Mouse (Mus musculus): ENCODE results near the gene Gm49394.

Gene Gm49394

DNA sequence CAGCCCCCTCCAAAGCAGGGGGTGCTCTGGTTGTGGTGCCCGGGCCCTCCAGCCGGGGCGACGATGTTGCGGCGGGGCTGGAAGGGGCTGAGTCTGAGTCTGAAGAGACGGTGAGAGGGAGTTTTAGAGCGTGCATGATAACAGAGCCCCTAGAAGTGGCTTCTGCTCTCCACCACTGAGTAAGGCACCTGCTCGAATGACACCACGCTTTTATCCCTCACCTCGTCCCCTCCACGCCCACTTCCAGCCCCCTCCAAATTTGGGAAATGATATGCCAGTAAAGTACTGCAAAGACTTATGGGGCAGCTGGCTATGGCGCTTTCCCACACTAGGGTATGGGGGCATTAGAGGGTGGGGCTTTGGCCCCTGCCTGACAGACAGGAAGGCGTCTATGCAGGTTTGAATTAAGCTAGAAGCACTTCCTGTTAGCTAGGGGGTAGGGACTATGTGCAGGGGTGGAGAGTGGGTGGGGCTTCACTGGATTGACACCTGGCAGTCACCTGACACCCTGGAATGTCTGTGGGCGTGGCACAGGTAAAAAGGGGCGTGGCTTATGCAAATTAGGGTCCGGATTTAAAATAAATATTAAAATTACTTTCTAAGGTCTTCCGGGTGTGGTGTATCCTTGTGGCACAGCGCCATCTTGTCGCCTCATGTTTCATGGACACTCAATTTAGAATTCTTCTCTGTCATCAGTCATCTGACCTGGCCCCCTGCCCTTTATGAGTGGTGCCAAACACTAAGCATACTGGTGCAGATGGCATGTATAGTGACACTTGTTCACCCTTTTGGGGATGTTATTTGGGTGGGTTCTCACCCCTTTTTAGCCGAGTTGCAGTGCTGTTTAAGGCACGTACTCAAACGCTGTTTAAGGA lies at the start of gene Gm49394:
Gm49394 (minus strand) TSS at position 192 of the 875 bp plus-strand sequence.
- DNase-seq (ENCODE audit: low spot score), result peak; percentile 17

GRCm38 (mm10) chr7:142714783-142715498 lies 45.2 kb upstream of the Gm49394 start:
- DNase-seq (ENCODE audit: low spot score), result peak; percentile 84

DNA sequence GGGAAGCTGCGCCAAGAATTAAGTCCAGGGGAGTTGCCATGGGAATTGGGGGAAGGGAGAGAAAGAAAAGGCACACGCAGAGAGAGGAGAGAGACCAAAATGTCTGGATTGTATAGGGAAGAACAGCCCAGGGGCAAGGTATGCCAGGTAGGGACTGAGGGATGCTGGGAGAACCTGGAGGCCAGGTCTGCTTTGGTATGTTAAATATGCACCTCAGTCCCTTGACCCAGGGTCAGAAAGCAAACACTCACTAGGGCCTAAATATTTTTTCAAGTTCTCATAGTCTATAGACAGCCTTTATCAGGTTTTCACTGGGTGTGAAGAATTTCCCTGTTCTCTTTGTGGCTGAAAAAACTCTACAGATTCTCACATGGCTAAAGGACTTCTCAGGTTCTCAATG lies 37.1 kb upstream of the Gm49394 start:
- DNase-seq (ENCODE audit: low spot score), result no peak

DNA sequence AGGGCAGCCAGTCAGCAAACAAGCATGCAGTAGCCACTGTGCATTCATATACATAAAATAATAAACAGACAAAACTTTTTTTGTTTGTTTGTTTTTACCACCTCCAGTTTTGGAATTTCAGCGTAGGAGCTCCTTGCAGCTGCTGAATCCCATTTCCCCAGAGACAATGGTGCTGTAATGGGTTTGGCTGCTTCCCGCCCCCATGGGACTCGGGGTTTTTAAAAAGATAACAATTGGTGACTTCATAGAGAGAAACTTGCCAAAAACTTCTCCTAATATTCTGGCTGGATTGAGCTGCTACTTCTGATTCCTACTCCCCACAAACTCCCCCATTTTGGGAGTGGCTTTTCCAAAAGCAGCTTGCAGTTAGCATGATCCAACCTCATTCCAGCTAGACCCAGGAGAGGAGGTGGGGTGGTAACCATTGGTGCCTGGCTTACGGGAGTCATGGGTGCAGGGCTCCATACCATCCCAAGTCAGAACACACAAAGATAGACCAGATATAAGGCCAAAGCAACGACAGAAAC lies 29.7 kb upstream of the Gm49394 start:
- no peak for DNase-seq (ENCODE audit: low spot score)

DNA sequence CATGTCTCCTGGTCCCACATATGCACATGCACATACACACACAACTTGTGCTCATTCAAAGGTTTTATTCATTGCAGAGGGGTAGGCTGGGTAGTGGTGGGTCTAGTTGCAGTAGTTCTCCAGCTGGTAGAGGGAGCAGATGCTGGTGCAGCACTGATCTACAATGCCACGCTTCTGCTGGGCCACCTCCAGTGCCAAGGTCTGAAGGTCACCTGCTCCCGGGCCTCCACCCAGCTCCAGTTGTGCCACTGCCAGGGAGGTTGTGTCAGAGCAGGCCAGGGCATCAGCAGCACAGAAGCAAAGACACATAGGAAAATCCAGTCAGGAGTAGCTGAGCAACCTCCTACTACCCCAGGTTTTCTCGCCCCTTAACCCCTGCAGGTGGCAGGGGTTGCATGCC lies 8.9 kb upstream of the Gm49394 start:
- no peak for DNase-seq (ENCODE audit: low spot score)

DNA sequence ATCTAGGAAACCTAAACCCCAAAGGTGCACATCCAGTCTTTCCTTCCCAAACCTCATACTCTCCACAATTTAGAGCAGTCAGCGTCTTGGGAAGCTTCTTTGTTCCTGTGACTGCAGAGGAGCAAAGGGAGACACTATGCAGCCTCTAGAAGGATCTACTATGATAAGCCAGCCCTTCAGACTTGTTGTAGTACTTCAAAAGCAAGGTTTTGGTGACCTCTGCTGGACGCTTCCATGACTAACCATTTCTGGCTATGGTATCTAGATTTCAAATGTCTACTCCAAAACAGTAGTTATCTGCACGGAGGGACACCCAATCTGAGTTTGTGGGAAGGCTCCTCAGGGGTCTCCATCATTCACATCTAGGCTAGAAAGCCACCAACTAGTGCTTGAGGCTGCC lies 5.9 kb upstream of the Gm49394 start:
- DNase-seq (ENCODE audit: low spot score), result peak; percentile 88

DNA sequence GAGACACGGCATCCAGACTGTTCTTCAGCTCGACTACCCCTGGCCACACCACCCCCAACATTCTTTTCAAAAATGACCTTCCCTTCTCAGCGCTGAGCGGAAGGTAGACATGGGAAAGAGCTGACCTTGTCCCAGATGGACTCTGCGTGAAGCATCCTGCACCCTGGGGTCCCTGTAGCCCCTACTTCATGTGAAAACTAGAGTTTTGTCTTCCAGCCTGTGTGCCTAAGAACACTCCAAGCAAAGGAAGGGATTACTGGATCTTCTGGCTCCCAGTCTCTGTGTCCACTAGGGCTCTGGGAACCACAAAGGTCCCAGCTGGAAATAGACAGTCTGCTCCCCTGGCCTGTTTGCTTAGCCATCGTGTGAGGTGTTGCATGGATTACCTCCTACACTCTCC lies 5.4 kb upstream of the Gm49394 start:
- no peak for DNase-seq (ENCODE audit: low spot score)

DNA sequence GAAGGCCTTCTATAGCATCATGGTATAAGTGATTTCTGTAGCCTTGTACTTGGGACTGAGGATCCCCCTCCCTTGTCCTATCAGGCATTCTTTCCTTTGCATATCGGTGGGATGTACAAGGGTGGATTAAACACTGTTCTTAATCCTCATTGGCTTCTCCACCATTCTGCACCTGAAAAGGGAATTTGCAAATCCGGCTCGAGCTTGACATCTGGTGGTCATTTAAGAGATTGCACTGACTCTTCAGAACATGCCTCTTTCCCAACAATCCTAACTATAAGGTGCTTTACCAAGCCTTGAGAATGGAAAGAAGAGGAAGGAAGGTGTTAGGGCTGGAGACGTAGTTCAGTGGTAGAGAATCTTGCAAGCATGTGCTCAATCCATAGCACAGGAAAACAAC lies 2.4 kb upstream of the Gm49394 start:
- DNase-seq (ENCODE audit: low spot score), result peak; percentile 81

DNA sequence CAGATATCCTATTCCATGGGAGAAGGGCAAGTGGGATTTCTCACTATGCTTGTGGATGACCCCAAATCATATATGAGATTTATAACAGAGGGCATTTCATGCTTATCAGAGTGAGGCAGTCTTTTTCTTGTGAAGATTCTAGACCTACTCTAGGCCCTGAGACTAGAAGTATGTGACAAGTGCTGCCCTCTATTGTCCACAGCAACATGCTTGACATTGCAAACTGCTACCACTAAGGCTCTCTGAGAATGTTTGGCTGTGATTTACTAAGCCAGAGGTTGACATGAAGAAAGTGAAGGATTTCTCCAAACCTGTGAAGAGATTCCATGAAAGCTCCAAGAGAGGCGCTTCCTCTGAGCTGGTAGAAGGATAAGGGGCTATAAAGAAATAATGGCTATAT lies 1.3 kb upstream of the Gm49394 start:
- DNase-seq (ENCODE audit: low spot score), result no peak

DNA sequence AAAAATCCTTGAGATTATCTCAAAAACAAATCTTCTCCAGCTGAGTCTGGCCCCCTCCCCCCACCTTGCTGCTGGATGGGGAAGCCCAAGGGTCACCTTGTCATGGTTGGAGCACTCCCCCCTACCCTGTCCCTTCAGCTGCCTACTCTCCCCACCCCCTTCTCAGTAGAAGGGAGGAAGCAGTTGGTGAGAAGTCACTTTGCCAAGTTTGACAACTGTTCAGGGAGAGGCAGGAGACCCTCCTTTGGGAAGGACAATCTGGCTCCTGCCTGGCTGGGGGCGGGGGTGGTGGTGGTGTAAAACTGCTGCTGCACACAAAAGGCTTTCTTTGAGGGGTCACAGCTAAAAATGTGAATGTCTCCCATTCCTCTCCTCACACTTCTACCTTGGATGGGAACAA lies 1.4 kb downstream of the Gm49394 start:
- no peak for DNase-seq (ENCODE audit: low spot score)

DNA sequence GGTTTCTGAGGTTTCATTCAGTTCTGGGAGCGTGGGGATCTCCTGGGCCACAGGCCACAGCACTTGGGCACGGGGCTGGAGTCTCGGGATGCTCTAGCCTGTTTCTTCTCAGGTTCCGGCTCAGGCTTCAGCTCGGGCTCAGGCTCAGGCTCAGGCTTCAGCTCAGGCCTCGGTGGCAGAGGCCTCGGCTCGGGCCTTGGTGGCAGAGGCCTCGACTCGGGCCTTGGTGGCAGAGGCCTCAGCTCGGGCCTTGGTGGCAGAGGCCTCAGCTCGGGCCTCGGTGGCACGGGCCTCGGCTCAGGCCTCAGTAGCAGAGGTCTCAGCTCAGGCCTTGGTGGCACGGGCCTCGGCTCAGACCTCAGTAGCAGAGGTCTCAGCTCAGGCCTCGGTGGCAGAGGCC lies 2.2 kb downstream of the Gm49394 start:
- no peak for DNase-seq (ENCODE audit: low spot score)

DNA sequence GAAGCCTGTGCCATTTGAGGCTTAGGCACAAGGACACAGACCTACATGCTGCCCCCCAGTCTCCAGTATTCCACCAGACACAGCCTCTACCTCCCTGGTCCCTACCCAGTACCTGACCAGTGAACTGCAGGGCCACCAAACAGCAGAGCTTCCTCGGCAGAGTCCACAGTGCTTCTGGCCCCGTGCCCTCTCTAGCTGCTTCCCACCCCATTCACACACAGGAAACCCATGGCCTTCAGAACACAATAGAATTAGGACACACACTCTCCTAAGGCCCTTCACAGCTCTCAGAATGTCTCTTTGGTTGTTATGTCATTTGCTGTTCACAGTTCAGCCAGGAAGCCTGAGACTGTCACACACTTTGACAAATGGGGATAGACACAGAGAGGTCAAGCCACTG lies 3.1 kb downstream of the Gm49394 start, which contains the start of gene Igf2:
Igf2 (minus strand) TSS at position 158 of the 400 bp plus-strand sequence.
- no peak for DNase-seq (ENCODE audit: low spot score)

GRCm38 (mm10) chr7:142666109-142666508 lies 3.6 kb downstream of the Gm49394 start:
- no peak for DNase-seq (ENCODE audit: low spot score)

- DNase-seq (ENCODE audit: low spot score), result no peak
Observed at GRCm38 (mm10) chr7:142665364-142665763, 4.4 kb downstream of the Gm49394 start.

GRCm38 (mm10) chr7:142664465-142665029 lies 5.2 kb downstream of the Gm49394 start:
- DNase-seq (ENCODE audit: low spot score), result peak; percentile 36

- no peak for DNase-seq (ENCODE audit: low spot score)
Observed at GRCm38 (mm10) chr7:142663931-142664421, 5.8 kb downstream of the Gm49394 start.

DNA sequence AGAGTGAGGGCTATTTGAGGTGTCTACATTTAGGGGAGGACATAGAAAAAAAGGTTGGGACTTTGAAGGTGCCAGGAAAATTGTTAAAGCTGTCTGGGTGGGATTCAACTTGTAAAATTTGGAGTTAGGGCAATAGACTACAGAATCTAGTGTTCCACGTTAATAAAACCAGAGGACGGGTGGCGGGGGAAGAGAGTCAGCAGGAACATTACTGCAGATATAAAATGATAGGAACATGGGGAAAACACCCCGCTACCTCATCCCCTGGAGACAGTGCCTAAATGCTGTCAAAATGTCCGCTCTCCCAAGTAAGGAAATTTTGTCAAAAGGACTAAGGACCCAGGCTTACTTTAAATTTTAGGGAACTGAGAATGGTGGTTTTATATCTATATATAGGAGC lies 6.6 kb downstream of the Gm49394 start:
- DNase-seq (ENCODE audit: low spot score), result no peak

GRCm38 (mm10) chr7:142661811-142662210 lies 7.9 kb downstream of the Gm49394 start:
- DNase-seq (ENCODE audit: low spot score), result peak; percentile 26

- peak; percentile 52 for DNase-seq (ENCODE audit: low spot score)
Observed at GRCm38 (mm10) chr7:142661046-142661445, 8.7 kb downstream of the Gm49394 start.

GRCm38 (mm10) chr7:142660651-142660945 lies 9.1 kb downstream of the Gm49394 start:
- DNase-seq (ENCODE audit: low spot score), result no peak

DNA sequence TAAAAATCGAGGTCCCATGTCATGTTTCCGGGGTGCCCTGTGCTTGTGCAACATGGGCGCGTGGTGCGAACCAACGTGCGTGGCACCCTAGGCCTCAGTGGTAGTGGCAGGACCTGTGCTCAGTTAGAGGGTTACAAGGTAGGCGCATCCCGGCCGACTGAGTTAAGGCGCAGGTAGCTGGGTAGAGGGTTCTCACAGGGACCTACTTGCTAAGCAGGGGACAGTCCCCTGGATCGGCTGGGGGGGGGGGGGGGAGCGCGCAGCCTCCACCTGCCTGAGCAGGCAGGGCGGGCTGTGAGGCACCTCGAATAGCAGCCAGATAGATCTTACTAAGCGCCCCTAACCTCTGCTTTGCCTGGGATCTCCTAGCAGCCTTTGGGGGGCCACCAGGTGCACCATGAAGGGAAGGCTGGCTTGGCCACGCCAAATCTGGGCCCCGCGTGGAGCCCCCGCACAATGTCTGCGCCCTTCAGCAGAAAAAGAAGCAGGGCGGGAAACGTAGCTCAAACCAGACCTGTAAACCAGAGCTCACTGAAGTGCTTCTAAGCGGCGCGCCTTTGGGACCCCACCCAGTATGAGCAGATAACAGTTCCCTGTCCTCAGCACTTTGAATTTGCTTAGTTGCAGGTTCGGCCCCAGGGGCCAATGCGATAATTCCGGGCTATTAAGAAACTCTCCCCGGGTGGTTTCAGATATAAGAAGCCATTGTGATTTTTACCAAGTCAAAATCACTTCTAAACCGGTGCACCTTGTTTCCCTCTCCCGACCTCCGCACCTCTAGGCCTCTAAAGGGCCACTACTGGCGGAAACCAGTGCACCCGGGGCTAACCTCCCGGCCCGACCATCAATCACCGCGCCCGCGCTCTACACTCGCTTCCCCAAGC lies 9.7 kb downstream of the Gm49394 start:
- peak; percentile 70 for DNase-seq (ENCODE audit: low spot score)

Data from embryo, embryonic 10.5 days (tissue).